Mouse (Mus musculus) forebrain, embryonic 10.5 days (tissue): ENCODE measurements around the gene Stat3. TPM values are rescaled to one million over a fixed set of nuclear protein-coding genes. Genes with fewer than 3 reads are reported as not detected.

Experiments
- DNase-seq: peaks from one replicate; pipeline ENCODE4 v3.0.0-alpha.2; 2017; ENCODE audit warnings: low spot score; ENCODE audit errors: extremely low spot score
- H3K27ac ChIP-seq: fragments of 300-500 bp; sonication (generic); 2 replicates; pipeline ENCODE4 v1.5.1; 2016; ENCODE audit warnings: mild to moderate bottlenecking
- H3K27me3 ChIP-seq: fragments of 300-500 bp; sonication (generic); 2 replicates; pipeline ENCODE4 v1.6.1; 2016; ENCODE audit warnings: mild to moderate bottlenecking; ENCODE audit not compliant: poor library complexity, severe bottlenecking
- H3K36me3 ChIP-seq: fragments of 300-500 bp; sonication (generic); replicated peaks from 2 replicates; pipeline ENCODE4 v1.6.1; 2016; ENCODE audit warnings: mild to moderate bottlenecking, moderate library complexity
- H3K4me1 ChIP-seq: fragments of 300-500 bp; sonication (generic); 2 replicates; pipeline ENCODE4 v1.6.1; 2016
- H3K4me3 ChIP-seq: fragments of 300-500 bp; sonication (generic); 2 replicates; pipeline ENCODE4 v1.5.1; 2016; ENCODE audit warnings: mild to moderate bottlenecking, moderate library complexity
- H3K9me3 ChIP-seq: fragments of 300-500 bp; sonication (generic); 2 replicates; pipeline ENCODE4 v1.6.1; 2016; ENCODE audit warnings: mild to moderate bottlenecking, moderate library complexity
- WGBS: fragments of 180-500 bp; shearing (Covaris S2); methylation state at CpG from one replicate; pipeline ENCODE4 v1.1.7; 2016; 5-methylcytosine and 5-hydroxymethylcytosine counted together
- polyA plus RNA-seq: library from polyadenylated mRNA; unstranded; fragments of >200 nt; fragmentation: Nextera tagmentation; extraction: Ambion mirVana; gene quantifications from 2 replicates; pipeline ENCODE4 v1.2.1, GENCODE M21; 2016

Stat3 gene
- polyA plus RNA-seq, 1 experiment from 2014 or later, result 15.6 TPM

GRCm38 (mm10) chr11:100836923-100837702 lies 102.2 kb downstream of the Stat3 start:
- H3K9me3 ChIP-seq, result peaks cover 3% of the 10 kb centered on the region; the same call in 1 of the 2 replicates
- H3K4me1 ChIP-seq, result 0 out of 2 replicates have a peak, but pooled peaks cover 4% of the 10 kb centered on the region
- no peak for DNase-seq
- H3K27me3 ChIP-seq, result no peaks in the 10 kb centered on the region
- no peaks in the 10 kb centered on the region for H3K36me3 ChIP-seq
- H3K27ac ChIP-seq, result no peak overlapping the region
- H3K4me3 ChIP-seq, result no peak overlapping the region
- 79% methylated on average over 9 of the region's 9 CpGs for WGBS

Other genes with a start within 250 kb of the Stat3 start
- 0.28 and 0.41 TPM in 2 replicates for gene Zfp385c, start 247.1 kb downstream of the Stat3 start, polyA plus RNA-seq
- 3.1 and 3.8 TPM in 2 replicates for gene Dhx58, start 235.3 kb downstream of the Stat3 start, polyA plus RNA-seq
- 76.3 and 78.5 TPM in 2 replicates for gene Kat2a, start 227.1 kb downstream of the Stat3 start, polyA plus RNA-seq
- 0.24 and 0.30 TPM in 2 replicates for gene Hspb9, start 225.7 kb downstream of the Stat3 start, polyA plus RNA-seq
- gene Rab5c, start 201.3 kb downstream of the Stat3 start, polyA plus RNA-seq, result 13.2 and 14.9 TPM in 2 replicates
- gene Kcnh4, start 179.6 kb downstream of the Stat3 start, polyA plus RNA-seq, result 0.62 and 0.78 TPM in 2 replicates
- gene Hcrt, start 176.6 kb downstream of the Stat3 start, polyA plus RNA-seq, result not detected in 2 replicates
- 2.8 and 3.0 TPM in 2 replicates for gene Ghdc, start 168.6 kb downstream of the Stat3 start, polyA plus RNA-seq
- gene Stat5b, start 88.8 kb downstream of the Stat3 start, polyA plus RNA-seq, result 14.9 and 16.2 TPM in 2 replicates
- gene Stat5a, start 80.2 kb downstream of the Stat3 start, polyA plus RNA-seq, result 1.7 TPM in 2 replicates
- gene Cavin1, start 31.3 kb upstream of the Stat3 start, polyA plus RNA-seq, result 16.1 and 16.6 TPM in 2 replicates
- gene Atp6v0a1, start 69.9 kb upstream of the Stat3 start, polyA plus RNA-seq, result 34.5 and 36.9 TPM in 2 replicates
- gene Naglu, start 130.5 kb upstream of the Stat3 start, polyA plus RNA-seq, result 8.2 and 9.3 TPM in 2 replicates
- 0.10 and 0.11 TPM in 2 replicates for gene Hsd17b1, start 138.9 kb upstream of the Stat3 start, polyA plus RNA-seq
- 51.4 and 53.3 TPM in 2 replicates for gene Coasy, start 143.0 kb upstream of the Stat3 start, polyA plus RNA-seq
- 37.3 and 41.1 TPM in 2 replicates for gene Mlx, start 147.7 kb upstream of the Stat3 start, polyA plus RNA-seq
- 78.1 and 96.4 TPM in 2 replicates for gene Psmc3ip, start 155.9 kb upstream of the Stat3 start, polyA plus RNA-seq
- 14.6 and 15.5 TPM in 2 replicates for gene Retreg3, start 180.4 kb upstream of the Stat3 start, polyA plus RNA-seq
- 143 and 145 TPM in 2 replicates for gene Tubg1, start 180.4 kb upstream of the Stat3 start, polyA plus RNA-seq
- 2.3 and 2.7 TPM in 2 replicates for gene Tubg2, start 216.4 kb upstream of the Stat3 start, polyA plus RNA-seq
- gene Cntnap1, start 231.0 kb upstream of the Stat3 start, polyA plus RNA-seq, result 0.12 and 0.16 TPM in 2 replicates
- gene Plekhh3, start 231.8 kb upstream of the Stat3 start, polyA plus RNA-seq, result 3.5 and 4.8 TPM in 2 replicates
- not detected in 2 replicates for gene Ccr10, start 235.9 kb upstream of the Stat3 start, polyA plus RNA-seq